Mouse (Mus musculus): ENCODE data around the gene Psme2b. TPM values are rescaled to one million over a fixed set of nuclear protein-coding genes. Genes with fewer than 3 reads are reported as not detected.
"Not testable (repeated sequence)": the region's sequence is repeated elsewhere in the genome, so short reads cannot be mapped to it uniquely, and the experiment has no call there.

Psme2b gene
- 1.8 TPM in 2 replicates for polyA plus RNA-seq (2012; rRNA removed)

DNA sequence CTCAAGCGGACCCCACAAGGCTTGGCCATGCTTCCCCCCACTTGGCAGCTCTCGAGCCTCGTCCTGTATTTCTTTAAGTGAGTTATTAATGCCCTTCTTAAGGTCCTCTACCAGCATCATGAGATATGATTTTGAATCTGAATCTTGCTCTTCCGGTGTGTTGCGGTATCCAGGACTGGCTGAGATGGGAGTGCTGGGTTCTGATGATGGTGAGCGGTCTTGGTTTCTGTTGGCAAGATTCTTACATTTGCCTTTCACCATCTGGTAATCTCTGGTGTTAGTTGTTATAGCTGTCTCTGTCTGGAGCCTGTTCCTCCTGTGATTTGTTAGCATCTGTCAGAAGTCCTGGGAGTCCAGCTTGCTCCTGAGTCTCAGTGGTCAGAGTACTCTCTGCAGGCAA lies at the start of gene Psme2b:
Psme2b (minus strand) TSS at position 101 of the 400 bp plus-strand sequence.
- not testable (repeated sequence) for H3K4me1 ChIP-seq (ENCODE audit: control insufficient read depth, insufficient read depth, low read length); H3K4me3 ChIP-seq (ENCODE audit: insufficient read depth, low read length); H3K27ac ChIP-seq (ENCODE audit: insufficient read depth, low read length)

DNA sequence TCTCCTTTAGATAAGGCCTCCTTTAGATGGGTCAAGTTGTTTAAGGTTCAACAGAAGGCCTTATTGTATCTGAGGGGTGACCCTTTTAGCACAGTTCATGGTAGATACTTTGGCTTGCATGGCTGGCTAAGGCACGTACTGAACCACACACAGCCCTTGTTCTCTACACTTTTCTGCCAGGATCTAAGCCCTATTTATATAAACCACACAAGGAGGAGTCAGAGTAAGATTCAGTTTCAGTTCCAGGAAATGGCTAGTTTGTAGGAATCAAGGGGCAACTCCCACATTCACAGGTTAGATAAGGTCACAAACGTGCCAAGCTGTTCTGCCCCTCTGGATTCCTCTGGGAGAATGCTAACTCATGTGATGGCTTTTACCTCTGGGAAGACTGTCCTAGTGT lies 48.0 kb upstream of the Psme2b start, which contains the start of gene Tgtp1:
Tgtp1 (minus strand) TSS at position 155 of the 400 bp plus-strand sequence.
- not testable (repeated sequence) for H3K4me1 ChIP-seq (ENCODE audit: control insufficient read depth, insufficient read depth, low read length); H3K4me3 ChIP-seq (ENCODE audit: insufficient read depth, low read length); H3K27ac ChIP-seq (ENCODE audit: insufficient read depth, low read length)

DNA sequence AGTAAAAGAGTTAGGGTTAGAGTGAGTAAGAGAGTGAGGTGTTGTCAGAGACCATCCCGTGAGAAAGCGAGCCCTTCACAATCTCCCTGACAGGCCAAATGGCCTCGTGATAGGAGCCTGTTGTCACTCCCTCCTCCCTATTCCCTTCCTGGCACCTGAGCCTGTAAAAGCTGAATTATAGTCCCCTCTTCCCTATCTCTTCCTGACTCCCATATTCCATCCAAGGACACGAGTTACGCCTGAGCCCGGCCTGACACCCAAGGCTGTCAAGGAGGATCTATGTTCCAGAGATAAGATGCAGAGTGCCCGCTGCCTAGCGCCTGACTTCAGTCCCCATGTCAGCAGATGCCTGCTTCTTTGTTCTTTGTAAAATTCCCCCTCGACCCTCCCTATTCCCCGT lies 47.3 kb upstream of the Psme2b start:
- H3K4me3 ChIP-seq (ENCODE audit: insufficient read depth, low read length); H3K27ac ChIP-seq (ENCODE audit: insufficient read depth, low read length); H3K4me1 ChIP-seq (ENCODE audit: control insufficient read depth, insufficient read depth, low read length): not testable (repeated sequence)

DNA sequence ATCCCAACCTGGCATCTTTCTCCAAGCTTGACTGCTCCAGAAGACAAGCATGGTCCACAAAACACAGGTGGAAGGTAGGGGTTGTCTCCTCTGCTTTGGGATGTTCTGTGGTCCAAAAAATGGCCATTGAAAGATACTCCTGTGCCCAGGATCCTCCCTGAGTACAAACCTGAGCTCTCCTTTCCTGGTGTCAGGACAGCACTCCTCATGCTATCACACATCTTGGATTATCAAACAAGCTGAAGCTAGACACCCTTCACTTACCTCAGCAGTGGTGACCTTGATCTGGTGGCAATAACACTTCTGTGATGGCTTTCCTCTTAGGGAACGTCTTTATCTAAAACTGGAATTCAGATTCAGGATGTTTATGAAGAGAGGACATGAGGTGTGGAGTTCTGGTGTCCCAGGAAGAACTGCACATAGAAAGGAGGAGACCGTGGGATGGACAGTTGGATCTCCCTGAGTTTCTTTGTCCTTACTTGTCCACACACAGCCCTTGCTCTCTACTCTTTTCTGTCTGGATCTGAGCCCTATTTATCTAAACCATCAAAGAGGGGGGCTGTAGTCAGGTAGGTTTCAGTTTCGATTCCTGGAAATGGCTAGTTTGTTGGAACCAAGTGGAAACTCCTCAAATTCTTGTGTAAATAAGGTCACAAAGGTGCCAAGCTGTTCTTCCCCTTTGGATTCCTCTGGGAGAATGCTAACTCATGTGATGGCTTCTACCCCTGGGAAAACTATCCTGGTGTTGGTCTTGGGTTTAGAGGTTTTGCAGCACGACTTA lies 45.9 kb upstream of the Psme2b start, which contains the start of gene Gm12185:
Gm12185 (minus strand) TSS at position 487 of the 781 bp plus-strand sequence.
- H3K27ac ChIP-seq (ENCODE audit: insufficient read depth, low read length); H3K4me1 ChIP-seq (ENCODE audit: control insufficient read depth, insufficient read depth, low read length); H3K4me3 ChIP-seq (ENCODE audit: insufficient read depth, low read length): not testable (repeated sequence)

DNA sequence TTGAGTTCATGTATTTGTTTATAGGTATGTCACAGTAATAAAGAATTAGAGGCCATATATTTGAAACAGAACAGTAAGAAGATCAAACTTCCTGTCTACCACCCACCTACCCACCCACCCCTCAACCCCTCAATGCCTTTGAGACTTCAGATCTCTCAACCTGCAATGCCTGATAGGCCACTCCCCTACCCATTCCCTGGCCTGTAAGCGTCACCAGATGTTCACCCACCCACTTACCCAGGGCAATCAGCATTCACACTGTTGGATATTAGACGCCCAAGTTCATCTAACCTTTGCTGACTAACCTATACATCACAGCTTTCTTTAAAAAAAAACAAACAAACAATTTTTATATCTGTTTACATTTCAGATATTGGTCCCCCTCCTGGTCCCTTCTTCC lies 44.0 kb upstream of the Psme2b start:
- not testable (repeated sequence) for H3K4me3 ChIP-seq (ENCODE audit: insufficient read depth, low read length); H3K4me1 ChIP-seq (ENCODE audit: control insufficient read depth, insufficient read depth, low read length); H3K27ac ChIP-seq (ENCODE audit: insufficient read depth, low read length)

DNA sequence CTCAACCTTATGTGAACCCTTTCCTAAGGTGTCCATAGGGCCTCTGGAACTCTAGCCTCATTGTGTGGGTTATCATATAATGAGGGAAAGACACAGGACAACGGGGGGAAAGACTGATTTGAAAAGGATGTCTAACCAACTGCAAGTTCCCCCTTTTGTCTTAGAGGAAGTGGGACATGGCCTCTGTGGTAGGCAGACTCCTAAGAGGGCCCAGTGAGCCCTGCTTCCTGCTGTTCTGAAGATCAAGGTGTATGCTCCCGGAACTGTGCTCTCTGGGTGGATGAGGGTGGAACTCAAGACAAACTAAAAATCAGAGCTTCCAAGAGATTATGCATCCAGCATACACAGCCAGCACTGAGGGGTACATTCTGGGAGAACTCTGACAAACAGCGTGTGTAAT lies 42.2 kb upstream of the Psme2b start:
- not testable (repeated sequence) for H3K4me1 ChIP-seq (ENCODE audit: control insufficient read depth, insufficient read depth, low read length); H3K4me3 ChIP-seq (ENCODE audit: insufficient read depth, low read length); H3K27ac ChIP-seq (ENCODE audit: insufficient read depth, low read length)

DNA sequence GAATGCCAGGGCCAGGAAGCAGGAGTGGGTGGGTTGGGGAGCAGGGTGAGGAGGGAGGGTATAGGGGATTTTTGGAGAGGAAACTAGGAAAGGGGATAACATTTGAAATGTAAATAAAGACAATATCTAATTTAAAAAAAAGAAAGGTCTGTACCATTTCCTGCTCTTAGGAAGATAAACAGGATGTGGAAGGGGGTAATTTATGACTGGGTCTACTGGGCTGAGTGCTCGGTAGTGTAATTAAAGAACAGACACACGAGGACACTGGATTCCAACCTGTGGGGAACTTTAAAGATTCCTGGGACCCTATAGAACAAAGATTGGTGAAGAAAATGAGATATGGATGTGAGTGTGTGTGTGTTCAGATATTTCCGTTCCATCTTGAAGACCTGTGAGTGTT lies 36.9 kb upstream of the Psme2b start:
- not testable (repeated sequence) for H3K4me3 ChIP-seq (ENCODE audit: insufficient read depth, low read length); H3K4me1 ChIP-seq (ENCODE audit: control insufficient read depth, insufficient read depth, low read length); H3K27ac ChIP-seq (ENCODE audit: insufficient read depth, low read length)

GRCm38 (mm10) chr11:48980052-48980451 lies 34.1 kb upstream of the Psme2b start:
- not testable (repeated sequence) for H3K4me3 ChIP-seq (ENCODE audit: insufficient read depth, low read length)

DNA sequence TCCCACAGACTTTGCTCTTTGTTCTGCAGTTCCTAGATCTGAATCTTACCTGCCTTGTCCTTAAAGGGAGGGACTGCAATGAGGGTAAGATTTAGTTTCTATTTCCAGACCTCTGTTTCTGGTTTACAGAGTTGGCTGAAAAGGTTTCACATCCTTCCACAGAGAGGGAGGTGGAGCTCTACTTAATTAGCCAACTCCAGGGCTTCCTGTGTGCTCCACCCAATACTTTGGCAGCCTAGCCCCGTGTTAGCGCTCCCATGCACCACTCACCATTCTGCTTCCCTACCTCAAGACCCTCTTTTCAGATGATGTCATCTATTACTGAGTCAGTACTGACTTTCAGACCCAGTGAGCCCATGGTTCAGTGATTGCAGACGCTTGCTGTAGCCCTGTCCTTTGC lies 33.3 kb upstream of the Psme2b start, which contains the start of gene 9930111J21Rik1:
9930111J21Rik1 (minus strand) TSS at position 148 of the 400 bp plus-strand sequence.
- H3K4me3 ChIP-seq (ENCODE audit: insufficient read depth, low read length); H3K27ac ChIP-seq (ENCODE audit: insufficient read depth, low read length); H3K4me1 ChIP-seq (ENCODE audit: control insufficient read depth, insufficient read depth, low read length): not testable (repeated sequence)

More at GRCm38 (mm10) chr11:48980052-48980451, 34.1 kb upstream of the Psme2b start:
- H3K27ac ChIP-seq (ENCODE audit: insufficient read depth, low read length); H3K4me1 ChIP-seq (ENCODE audit: control insufficient read depth, insufficient read depth, low read length): not testable (repeated sequence)

GRCm38 (mm10) chr11:48978240-48978939 lies 32.4 kb upstream of the Psme2b start, which contains the start of gene Olfr56:
Gene Olfr56 (plus strand): TSS chr11:48978889.
- not testable (repeated sequence) for H3K4me1 ChIP-seq (ENCODE audit: control insufficient read depth, insufficient read depth, low read length); H3K27ac ChIP-seq (ENCODE audit: insufficient read depth, low read length); H3K4me3 ChIP-seq (ENCODE audit: insufficient read depth, low read length)

DNA sequence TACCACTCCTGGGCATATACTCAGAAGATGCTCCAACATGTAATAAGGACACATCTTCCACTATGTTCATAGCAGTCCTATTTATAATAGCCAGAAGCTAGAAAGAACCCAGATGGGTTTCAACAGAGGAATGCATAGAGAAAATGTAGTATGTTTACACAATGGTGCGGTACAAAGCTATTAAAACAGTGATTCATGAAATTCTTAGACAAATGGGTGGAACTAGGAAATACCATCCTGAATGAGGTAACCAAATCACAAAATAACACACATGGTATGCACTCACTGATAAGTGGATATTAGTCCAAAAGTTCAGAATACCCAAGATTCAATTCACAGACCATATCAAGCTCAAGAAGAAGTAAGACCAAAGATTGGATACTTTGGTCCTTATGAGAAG lies 28.7 kb upstream of the Psme2b start:
- not testable (repeated sequence) for H3K4me3 ChIP-seq (ENCODE audit: insufficient read depth, low read length); H3K27ac ChIP-seq (ENCODE audit: insufficient read depth, low read length); H3K4me1 ChIP-seq (ENCODE audit: control insufficient read depth, insufficient read depth, low read length)

DNA sequence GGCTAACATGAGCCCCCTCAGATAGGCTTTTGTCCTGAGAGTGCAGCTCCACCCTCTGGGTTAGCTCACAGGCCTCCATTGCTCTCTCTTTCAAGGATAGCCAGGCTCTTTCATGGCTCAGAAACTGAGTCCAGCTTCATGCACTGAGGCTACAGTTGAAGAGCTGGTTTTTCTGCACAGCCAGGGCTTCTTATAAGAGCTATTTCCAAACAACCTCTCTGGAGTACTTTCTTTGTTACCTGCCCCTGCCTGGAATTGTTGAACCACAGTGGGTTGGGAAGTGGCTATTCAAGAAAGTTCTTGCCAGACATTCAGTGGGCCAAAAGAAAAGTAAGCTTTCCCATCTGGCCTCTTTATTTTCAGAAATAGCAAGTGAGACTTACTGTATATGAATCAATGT lies 6.7 kb downstream of the Psme2b start:
- not testable (repeated sequence) for H3K4me1 ChIP-seq (ENCODE audit: control insufficient read depth, insufficient read depth, low read length); H3K27ac ChIP-seq (ENCODE audit: insufficient read depth, low read length)

GRCm38 (mm10) chr11:48935291-48935690 lies 10.7 kb downstream of the Psme2b start:
- not testable (repeated sequence) for H3K27ac ChIP-seq (ENCODE audit: insufficient read depth, low read length); H3K4me3 ChIP-seq (ENCODE audit: insufficient read depth, low read length); H3K4me1 ChIP-seq (ENCODE audit: control insufficient read depth, insufficient read depth, low read length)

More for the DNA sequence above, 6.7 kb downstream of the Psme2b start:
- not testable (repeated sequence) for H3K4me3 ChIP-seq (ENCODE audit: insufficient read depth, low read length)

DNA sequence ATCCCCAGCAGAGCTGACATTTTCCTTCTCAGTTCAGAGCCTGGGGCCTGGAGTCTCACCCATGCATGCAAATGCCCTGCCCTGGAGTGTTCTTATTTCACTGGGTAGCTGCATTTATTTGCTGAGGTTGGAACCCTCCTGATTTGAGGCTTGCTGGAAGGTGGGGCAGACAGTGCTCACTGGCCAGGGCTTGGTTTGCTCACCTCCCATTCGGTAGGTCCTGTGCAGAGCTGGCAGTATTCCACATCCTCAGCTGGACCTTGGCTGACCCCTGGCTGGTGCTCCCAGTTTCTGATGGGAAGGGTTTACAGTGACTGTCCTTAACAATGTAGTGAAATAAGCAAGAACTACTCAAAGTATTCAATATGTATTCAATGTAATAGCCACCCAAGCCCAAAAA lies 12.1 kb downstream of the Psme2b start:
- H3K27ac ChIP-seq (ENCODE audit: insufficient read depth, low read length); H3K4me1 ChIP-seq (ENCODE audit: control insufficient read depth, insufficient read depth, low read length); H3K4me3 ChIP-seq (ENCODE audit: insufficient read depth, low read length): not testable (repeated sequence)

GRCm38 (mm10) chr11:48933422-48933821 lies 12.6 kb downstream of the Psme2b start:
- not testable (repeated sequence) for H3K4me3 ChIP-seq (ENCODE audit: insufficient read depth, low read length); H3K4me1 ChIP-seq (ENCODE audit: control insufficient read depth, insufficient read depth, low read length); H3K27ac ChIP-seq (ENCODE audit: insufficient read depth, low read length)

DNA sequence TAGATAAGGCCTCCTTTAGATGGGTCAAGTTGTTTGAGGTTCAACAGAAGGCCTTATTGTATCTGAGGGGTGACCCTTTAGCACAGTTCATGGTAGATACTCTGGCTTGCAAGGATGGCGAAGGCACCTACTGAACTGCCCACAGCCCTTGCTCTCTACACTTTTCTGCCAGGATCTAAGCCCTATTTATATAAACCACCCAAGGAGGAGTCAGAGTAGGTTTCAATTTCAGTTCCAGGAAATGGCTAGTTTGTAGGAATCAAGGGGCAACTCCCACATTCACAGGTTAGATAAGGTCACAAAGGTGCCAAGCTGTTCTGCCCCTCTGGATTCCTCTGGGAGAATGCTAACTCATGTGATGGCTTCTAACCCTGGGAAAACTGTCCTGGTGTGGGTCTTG lies 17.9 kb downstream of the Psme2b start:
- H3K4me3 ChIP-seq (ENCODE audit: insufficient read depth, low read length); H3K4me1 ChIP-seq (ENCODE audit: control insufficient read depth, insufficient read depth, low read length); H3K27ac ChIP-seq (ENCODE audit: insufficient read depth, low read length): not testable (repeated sequence)
